Mouse (Mus musculus) limb, embryonic 14.5 days (tissue): ENCODE data around the gene Prpf18. TPM values are rescaled to one million over a fixed set of nuclear protein-coding genes. Genes with fewer than 3 reads are reported as not detected.

Experiments
- ATAC-seq: fragments of 200-750 bp; cut with Nextera tagmentation; 2 replicates; pipeline ENCODE4 v1.8.0; 2017; ENCODE audit warnings: low read depth, moderate number of reproducible peaks, moderate TSS enrichment; ENCODE audit not compliant: low FRiP score
- DNase-seq: peaks from one replicate; pipeline ENCODE4 v3.0.0-alpha.2; 2015; ENCODE audit warnings: low spot score
- H3K27ac ChIP-seq: fragments of 300-500 bp; sonication (generic); replicated peaks from 2 replicates; pipeline ENCODE4 v1.5.1; 2014; ENCODE audit warnings: low read depth, mild to moderate bottlenecking, low read length, moderate library complexity, mixed read lengths
- H3K27me3 ChIP-seq: fragments of 300-500 bp; sonication (generic); 2 replicates; pipeline ENCODE4 v1.6.1; 2014; ENCODE audit warnings: low read length, mixed read lengths; ENCODE audit not compliant: control insufficient read depth, insufficient read depth
- H3K36me3 ChIP-seq: fragments of 300-500 bp; sonication (generic); 2 replicates; pipeline ENCODE4 v1.6.1; 2014; ENCODE audit warnings: mild to moderate bottlenecking, low read length, moderate library complexity, mixed read lengths; ENCODE audit not compliant: control insufficient read depth, insufficient read depth
- H3K4me1 ChIP-seq: fragments of 300-500 bp; sonication (generic); 2 replicates; pipeline ENCODE4 v1.6.1; 2014; ENCODE audit warnings: antibody characterized with exemption, low read length, mixed read lengths; ENCODE audit not compliant: control insufficient read depth, insufficient read depth
- H3K4me2 ChIP-seq: fragments of 300-500 bp; sonication (generic); replicated peaks from 2 replicates; pipeline ENCODE4 v1.6.1; 2014; ENCODE audit warnings: low read depth, mild to moderate bottlenecking, low read length, moderate library complexity; ENCODE audit not compliant: severe bottlenecking
- H3K4me3 ChIP-seq: fragments of 300-500 bp; sonication (generic); replicated peaks from 2 replicates; pipeline ENCODE4 v1.5.1; 2014; ENCODE audit warnings: low read length
- H3K9ac ChIP-seq: fragments of 300-500 bp; sonication (generic); 2 replicates; pipeline ENCODE4 v1.6.1; 2014; ENCODE audit warnings: mild to moderate bottlenecking, low read depth, low read length, moderate library complexity; ENCODE audit not compliant: severe bottlenecking
- H3K9me3 ChIP-seq: fragments of 300-500 bp; sonication (generic); 2 replicates; pipeline ENCODE4 v1.6.1; 2016; ENCODE audit warnings: low read length; ENCODE audit not compliant: control insufficient read depth
- POLR2A ChIP-seq: fragments of 200-500 bp; IDR thresholded peaks from 2 replicates; pipeline ENCODE4 v1.8.0; 2012; ENCODE audit warnings: inconsistent platforms, mild to moderate bottlenecking, moderate library complexity, borderline replicate concordance; ENCODE audit not compliant: insufficient read depth, insufficient read length; ENCODE audit errors: extremely low read depth
- WGBS: fragments of 180-500 bp; shearing (Covaris S2); extraction: QIAGEN DNeasy Blood & Tissue Kit; methylation state at CpG from one replicate; pipeline ENCODE4 v1.1.7; 2014; 5-methylcytosine and 5-hydroxymethylcytosine counted together
- polyA plus RNA-seq, 2 experiments: library from polyadenylated mRNA; depleted of rRNA in 1 of 2; stranded (reverse) in 1 of 2; unstranded in 1 of 2; fragments of >200 nt; fragmentation: Nextera tagmentation in 1 of 2; extraction: Ambion mirVana in 1 of 2; gene quantifications; 2 replicates each; pipeline versions ENCODE4 v1.2.1 to v1.2.3; 2012 to 2014

Gene Prpf18
- polyA plus RNA-seq, 2 experiments: 26.2 to 28.0 TPM

GRCm38 (mm10) chr2:4635804-4636203 lies 16.1 kb downstream of the Prpf18 start:
- Histone ChIP-seq H3K4me2 (no peak overlapping the region), H3K27ac (no peak overlapping the region), H3K9me3 (no peaks in the 10 kb centered on the region), H3K27me3 (no peaks in the 10 kb centered on the region), H3K4me1 (no peaks in the 10 kb centered on the region), H3K36me3 (peaks cover 84% of the 10 kb centered on the region), H3K9ac (no peak overlapping the region), H3K4me3 (no peak overlapping the region)
- ATAC-seq: no peak
- no peak for TF ChIP-seq POLR2A
- peak; percentile 12 for DNase-seq
- 92% methylated on average over 8 of the region's 8 CpGs for WGBS

GRCm38 (mm10) chr2:4630197-4630835 lies 21.6 kb downstream of the Prpf18 start:
- Histone ChIP-seq H3K4me2 (no peak overlapping the region), H3K27ac (no peak overlapping the region), H3K4me1 (no peaks in the 10 kb centered on the region), H3K36me3 (peaks cover 68% of the 10 kb centered on the region), H3K27me3 (no peaks in the 10 kb centered on the region), H3K4me3 (no peak overlapping the region), H3K9ac (no peak overlapping the region), H3K9me3 (no peaks in the 10 kb centered on the region)
- no peak for DNase-seq
- no peak for ATAC-seq
- WGBS: 97% methylated on average over 10 of the region's 10 CpGs
- TF ChIP-seq POLR2A: no peak

GRCm38 (mm10) chr2:4629470-4629869 lies 22.4 kb downstream of the Prpf18 start:
- H3K27ac ChIP-seq: no peak overlapping the region
- H3K4me3 ChIP-seq: no peak overlapping the region
- DNase-seq (no peak), ATAC-seq (no peak)
- WGBS: 87% methylated on average over 11 of the region's 11 CpGs
- no peaks in the 10 kb centered on the region for H3K9me3 ChIP-seq
- peaks cover 59% of the 10 kb centered on the region for H3K36me3 ChIP-seq
- no peak for TF ChIP-seq POLR2A
- H3K4me2 ChIP-seq: no peak overlapping the region
- no peak overlapping the region for H3K9ac ChIP-seq
- no peaks in the 10 kb centered on the region for H3K27me3 ChIP-seq
- H3K4me1 ChIP-seq: no peaks in the 10 kb centered on the region

- no peaks in the 10 kb centered on the region for H3K4me1 ChIP-seq
- H3K27ac ChIP-seq: no peak overlapping the region
- no peak overlapping the region for H3K9ac ChIP-seq
- TF ChIP-seq POLR2A: no peak
- no peak for DNase-seq
- no peak overlapping the region for H3K4me3 ChIP-seq
- H3K27me3 ChIP-seq: no peaks in the 10 kb centered on the region
- ATAC-seq: no peak
- H3K9me3 ChIP-seq: no peaks in the 10 kb centered on the region
- peaks cover 59% of the 10 kb centered on the region for H3K36me3 ChIP-seq
- H3K4me2 ChIP-seq: no peak overlapping the region
- 85% methylated on average over 2 of the region's 2 CpGs for WGBS
Measured at GRCm38 (mm10) chr2:4628920-4629319, 23.0 kb downstream of the Prpf18 start.

GRCm38 (mm10) chr2:4626911-4627310 lies 25.0 kb downstream of the Prpf18 start:
- peaks cover 64% of the 10 kb centered on the region for H3K36me3 ChIP-seq
- DNase-seq (no peak), ATAC-seq (no peak)
- no peak overlapping the region for H3K4me2 ChIP-seq
- H3K4me3 ChIP-seq: no peak overlapping the region
- no peak for TF ChIP-seq POLR2A
- peaks cover under 1% of the 10 kb centered on the region; the same call in 1 of the 2 replicates for H3K4me1 ChIP-seq
- 88% methylated on average over 3 of the region's 3 CpGs for WGBS
- H3K27ac ChIP-seq: no peak overlapping the region
- no peaks in the 10 kb centered on the region for H3K27me3 ChIP-seq
- no peak overlapping the region for H3K9ac ChIP-seq
- H3K9me3 ChIP-seq: no peaks in the 10 kb centered on the region

- Histone ChIP-seq H3K36me3 (peaks cover 26% of the 10 kb centered on the region), H3K4me3 (no peak overlapping the region), H3K9me3 (no peaks in the 10 kb centered on the region), H3K4me2 (0 out of 2 replicates have a peak overlapping the region, but pooled peaks have one; percentile 19), H3K4me1 (peaks cover 23% of the 10 kb centered on the region), H3K27ac (peak overlapping the region; percentile 77), H3K9ac (no peak overlapping the region; the same call in 1 of the 2 replicates), H3K27me3 (no peaks in the 10 kb centered on the region)
- no peak for DNase-seq
- TF ChIP-seq POLR2A: no peak
- ATAC-seq: no peak
- WGBS: 56% methylated on average over 3 of the region's 3 CpGs
Measured at GRCm38 (mm10) chr2:4621471-4621985, 30.4 kb downstream of the Prpf18 start.
